Mouse (Mus musculus) lung, adult 2 months (tissue): ENCODE results near the gene Nol7.

Experiments
- CTCF ChIP-seq: fragments of 200-500 bp; IDR thresholded peaks from 2 replicates; pipeline ENCODE4 v1.5.1; 2011; ENCODE audit warnings: mild to moderate bottlenecking, low read length, control low read depth; ENCODE audit not compliant: insufficient read depth
- POLR2A ChIP-seq: fragments of 200-500 bp; IDR thresholded peaks from 2 replicates; pipeline ENCODE4 v1.6.1; 2011; ENCODE audit warnings: low read depth, mild to moderate bottlenecking, control low read depth, low read length, borderline replicate concordance; ENCODE audit errors: extremely low read depth

DNA sequence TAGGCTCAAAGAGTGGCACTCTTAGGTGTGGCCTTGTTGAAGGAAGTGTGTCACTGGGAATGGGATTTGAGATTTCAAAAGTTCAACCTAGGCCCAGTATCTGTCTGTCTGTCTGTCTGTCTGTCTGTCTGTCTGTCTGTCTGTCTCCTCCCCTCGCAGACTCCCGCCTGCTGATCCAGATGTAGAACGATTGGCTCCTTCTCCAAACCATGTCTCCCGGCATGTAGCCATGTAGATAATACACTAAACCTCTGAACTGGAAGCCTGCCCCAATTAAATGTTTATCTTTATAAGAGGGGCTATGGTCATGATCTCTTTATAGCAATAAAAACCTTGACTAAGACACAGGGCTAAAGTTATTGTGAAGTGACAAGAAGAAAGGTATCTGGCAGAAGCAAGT lies 47.6 kb downstream of the Nol7 start:
- TF ChIP-seq POLR2A (no peak), CTCF (no peak)
